Mouse (Mus musculus) bone marrow macrophage, adult 2 months (primary cell): ENCODE results near the gene Col8a2.

Experiments used
- CTCF ChIP-seq: IDR thresholded peaks from 2 replicates; pipeline ENCODE4 v1.5.1; 2012; ENCODE audit warnings: low read depth, mild to moderate bottlenecking, low read length, moderate library complexity
- POLR2A ChIP-seq: IDR thresholded peaks from 2 replicates; pipeline ENCODE4 v1.6.1; 2012; ENCODE audit warnings: mild to moderate bottlenecking, low read depth, low read length, borderline replicate concordance

DNA sequence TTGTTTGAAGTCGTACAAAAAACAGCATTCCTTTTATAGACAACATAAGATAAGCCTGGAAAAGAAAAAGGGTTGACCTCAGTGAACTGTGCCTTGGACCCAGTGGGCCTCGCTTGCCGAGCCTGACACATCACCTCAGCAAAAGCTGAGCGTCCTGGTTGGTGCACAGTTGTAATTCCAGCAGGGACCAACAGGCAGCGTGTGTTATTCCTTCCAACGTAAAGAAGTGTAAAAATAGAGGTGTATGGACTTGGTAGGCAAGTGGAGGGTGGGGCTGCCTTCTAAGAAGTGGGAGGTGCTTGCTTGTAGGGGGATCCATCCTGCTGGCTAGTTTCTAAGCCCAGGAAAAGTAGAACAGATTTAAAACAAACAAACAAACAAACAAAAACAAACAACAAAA is 39.4 kb downstream of the Col8a2 start:
- TF ChIP-seq CTCF (no peak), POLR2A (no peak)
